Mouse (Mus musculus): ENCODE measurements around the gene Cldn11. TPM values are rescaled to one million over a fixed set of nuclear protein-coding genes. Genes with fewer than 3 reads are reported as not detected.

Cldn11 gene
- polyA plus RNA-seq, 1 experiment from 2014 or later, result 34.5 TPM

- Histone ChIP-seq H3K27ac (replicated peaks) (no peak overlapping the region), H3K27me3 (no peaks in the 10 kb centered on the region), H3K36me3 (no peaks in the 10 kb centered on the region), H3K4me3 (replicated peaks) (peak overlapping the region; percentile 27; the same call in 1 of the 2 replicates), H3K9me3 (replicated peaks) (no peaks in the 10 kb centered on the region), H3K9ac (no peak overlapping the region), H3K4me1 (peaks cover 20% of the 10 kb centered on the region), H3K4me2 (replicated peaks) (peak overlapping the region; percentile 47)
- ATAC-seq (ENCODE audit: insufficient number of reproducible peaks, low FRiP score, low TSS enrichment, low read depth), result no peak
- WGBS, result 9% methylated on average over 6 of the region's 6 CpGs
Measured at GRCm38 (mm10) chr3:31208458-31208994, 58.8 kb downstream of the Cldn11 start.

GRCm38 (mm10) chr3:31209001-31209400, 59.3 kb downstream of the Cldn11 start:
- H3K4me1 ChIP-seq, result peaks cover 20% of the 10 kb centered on the region
- WGBS, result 6% methylated on average over 19 of the region's 19 CpGs

GRCm38 (mm10) chr3:31212205-31213038, 62.7 kb downstream of the Cldn11 start:
- Histone ChIP-seq H3K4me2 (replicated peaks) (no peak overlapping the region), H3K36me3 (no peaks in the 10 kb centered on the region), H3K9me3 (replicated peaks) (no peaks in the 10 kb centered on the region), H3K4me3 (replicated peaks) (no peak overlapping the region), H3K27ac (replicated peaks) (no peak overlapping the region; the same call in 1 of the 2 replicates), H3K9ac (no peak overlapping the region), H3K4me1 (peaks cover 21% of the 10 kb centered on the region), H3K27me3 (no peaks in the 10 kb centered on the region)
- peak; percentile 82 for ATAC-seq (ENCODE audit: insufficient number of reproducible peaks, low FRiP score, low TSS enrichment, low read depth)
- 37% methylated on average over 9 of the region's 9 CpGs for WGBS

More at GRCm38 (mm10) chr3:31209001-31209400, 59.3 kb downstream of the Cldn11 start:
- peak overlapping the region; percentile 27 for H3K4me3 ChIP-seq (replicated peaks)
- H3K27me3 ChIP-seq, result no peaks in the 10 kb centered on the region
- no peak overlapping the region for H3K9ac ChIP-seq
- ATAC-seq (ENCODE audit: insufficient number of reproducible peaks, low FRiP score, low TSS enrichment, low read depth), result no peak
- peak overlapping the region; percentile 47 for H3K4me2 ChIP-seq (replicated peaks)
- no peaks in the 10 kb centered on the region for H3K9me3 ChIP-seq (replicated peaks)
- no peaks in the 10 kb centered on the region for H3K36me3 ChIP-seq
- peak overlapping the region; percentile 14; the same call in 1 of the 2 replicates for H3K27ac ChIP-seq (replicated peaks)

GRCm38 (mm10) chr3:31213802-31214201, 64.1 kb downstream of the Cldn11 start:
- H3K36me3 ChIP-seq, result no peaks in the 10 kb centered on the region
- H3K4me3 ChIP-seq (replicated peaks), result no peak overlapping the region
- no peak for ATAC-seq (ENCODE audit: insufficient number of reproducible peaks, low FRiP score, low TSS enrichment, low read depth)
- no peak overlapping the region for H3K9ac ChIP-seq
- no peaks in the 10 kb centered on the region for H3K27me3 ChIP-seq
- H3K27ac ChIP-seq (replicated peaks), result no peak overlapping the region
- 53% methylated on average over 3 of the region's 3 CpGs for WGBS
- H3K4me1 ChIP-seq, result peaks cover 18% of the 10 kb centered on the region
- H3K4me2 ChIP-seq (replicated peaks), result no peak overlapping the region
- H3K9me3 ChIP-seq (replicated peaks), result no peaks in the 10 kb centered on the region

Other genes with a start within 250 kb of the Cldn11 start
- 6.0 and 7.7 TPM in 2 replicates for gene Phc3, start 180.5 kb upstream of the Cldn11 start, polyA plus RNA-seq (2015; fragmentation: Nextera tagmentation; extraction: Ambion mirVana)
- 35.4 and 35.8 TPM in 2 replicates for gene Prkci, start 154.2 kb upstream of the Cldn11 start, polyA plus RNA-seq (2015; fragmentation: Nextera tagmentation; extraction: Ambion mirVana)
- 15.8 and 16.7 TPM in 2 replicates for gene Skil, start 54.9 kb upstream of the Cldn11 start, polyA plus RNA-seq (2015; fragmentation: Nextera tagmentation; extraction: Ambion mirVana)
- 0.05 and 0.09 TPM in 2 replicates for gene Slc7a14, start 160.5 kb downstream of the Cldn11 start, polyA plus RNA-seq (2015; fragmentation: Nextera tagmentation; extraction: Ambion mirVana)